Mouse (Mus musculus) ES-E14 (cell line): ENCODE measurements around the gene Ttll5.

ENCODE experiments used
- HCFC1 ChIP-seq: IDR thresholded peaks from 2 replicates; pipeline ENCODE4 v1.6.1; 2012; ENCODE audit warnings: low read length, inconsistent platforms, borderline replicate concordance; ENCODE audit not compliant: insufficient read depth
- MAFK ChIP-seq: IDR thresholded peaks from 2 replicates; pipeline ENCODE4 v1.6.1; 2014; ENCODE audit warnings: mild to moderate bottlenecking, low read depth, low read length, inconsistent platforms; ENCODE audit not compliant: insufficient read depth
- ZC3H11A ChIP-seq: IDR thresholded peaks from 2 replicates; pipeline ENCODE4 v1.6.1; 2012; ENCODE audit warnings: low read depth, mild to moderate bottlenecking, inconsistent platforms, low read length, borderline replicate concordance

GRCm38 (mm10) chr12:86046776-86047175, 222.3 kb downstream of the Ttll5 start:
- TF ChIP-seq HCFC1 (no peak), ZC3H11A (no peak), MAFK (no peak)
